Mouse (Mus musculus): ENCODE measurements at regions not wholly inside any gene's neighbourhood (a gene's known extent, or its start where the extent isn't known, plus 50 kb on each side); places are given as distances from the start of the nearest gene placed in this dataset.

GRCm38 (mm10) chr1:124652251-124652861 lies 607.0 kb upstream of the Dpp10 start:
- no peak for DNase-seq

- no peak for DNase-seq
These were observed 589.9 kb upstream of the Dpp10 start for GRCm38 (mm10) chr1:124635246-124635768.

GRCm38 (mm10) chr1:124630084-124630483 lies 584.7 kb upstream of the Dpp10 start:
- no peak for DNase-seq

GRCm38 (mm10) chr1:124584620-124585019 lies 539.3 kb upstream of the Dpp10 start:
- no peak for DNase-seq

Measured in kidney, postnatal 4 days (tissue).